Mouse (Mus musculus): Measurements from ENCODE around the gene Obox7.
"Not testable (repeated sequence)": the region's sequence is repeated elsewhere in the genome, so short reads cannot be mapped to it uniquely, and the experiment has no call there.

The Obox7 gene

GRCm38 (mm10) chr7:14659196-14659595, at the start of gene Obox7:
TSS of gene Obox7 (plus strand) at chr7:14659496.
- not testable (repeated sequence) for DNase-seq (ENCODE audit: low spot score in 2 of 2)

- not testable (repeated sequence) for DNase-seq (ENCODE audit: low spot score in 2 of 2)
Observed at GRCm38 (mm10) chr7:14622556-14623542, 36.4 kb upstream of the Obox7 start.
